Mouse (Mus musculus) G1E (cell line): ENCODE data around the gene Pbrm1.

Source experiments
- CTCF ChIP-seq: IDR thresholded peaks from 2 replicates; pipeline ENCODE4 v1.5.1; 2012; ENCODE audit warnings: low read depth, low read length, inconsistent platforms, mixed read lengths
- GATA1 ChIP-seq: IDR thresholded peaks from 2 replicates; pipeline ENCODE4 v1.6.1; 2012; ENCODE audit warnings: borderline replicate concordance, low read length, inconsistent platforms, mixed read lengths
- POLR2AphosphoS5 ChIP-seq: IDR thresholded peaks from 2 replicates; pipeline ENCODE4 v1.6.1; 2012; ENCODE audit warnings: low read depth, low read length, inconsistent platforms; ENCODE audit not compliant: insufficient replicate concordance
- TAL1 ChIP-seq: conservative IDR thresholded peaks from 2 replicates; pipeline ENCODE4 v1.6.1; 2012; ENCODE audit warnings: low read depth, low read length, inconsistent platforms, mixed read lengths

DNA sequence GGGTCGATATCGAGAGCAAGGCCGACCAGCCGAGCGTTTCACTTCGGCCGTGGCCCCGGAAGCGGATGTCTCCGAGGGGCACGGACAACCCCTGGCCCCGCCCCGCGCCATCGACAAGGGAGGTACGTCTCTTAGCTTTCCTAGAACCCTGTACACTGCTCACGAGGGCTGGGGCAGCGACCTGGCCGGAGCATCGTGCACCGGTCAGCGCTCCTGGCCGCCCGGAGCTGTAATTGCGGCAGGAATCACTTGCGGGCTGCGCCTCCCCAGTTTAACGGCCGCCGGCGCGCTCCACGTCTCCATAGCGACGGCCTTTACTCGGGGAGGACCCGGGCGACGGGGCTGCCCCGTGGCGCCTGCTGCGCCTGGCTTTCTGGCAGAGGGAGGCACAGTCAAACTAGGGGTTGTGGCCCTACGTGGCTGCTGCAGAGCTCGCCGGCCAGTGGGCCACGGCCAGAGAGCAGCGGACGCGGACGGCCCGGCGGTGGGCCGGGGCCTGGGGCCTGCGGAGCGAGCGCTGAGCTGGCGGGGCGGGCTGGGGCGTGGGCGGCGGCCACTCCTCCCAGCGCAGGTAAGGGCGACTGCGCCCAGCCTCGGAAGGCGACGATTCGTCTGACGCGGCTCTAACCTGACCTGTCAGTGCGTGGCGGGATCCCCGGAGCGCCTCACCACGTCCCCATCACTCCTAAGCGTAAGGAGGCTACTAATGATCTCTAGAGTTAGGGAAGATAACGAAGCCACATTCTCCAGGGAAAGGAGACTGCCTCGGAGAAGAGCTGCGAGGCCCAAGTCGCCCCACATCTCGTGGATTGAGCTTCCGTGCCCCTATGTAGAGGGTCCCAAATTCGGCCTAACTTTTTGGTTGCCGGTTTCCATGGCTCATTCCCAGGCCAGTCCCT is 17.4 kb upstream of the Pbrm1 start, which contains the start of the genes Glt8d1 and Spcs1:
- TF ChIP-seq CTCF (no peak), TAL1 (no peak), GATA1 (no peak), POLR2AphosphoS5 (no peak)
